Mouse (Mus musculus): ENCODE measurements at regions not wholly inside any gene's neighbourhood (a gene's known extent, or its start where the extent isn't known, plus 50 kb on each side); places are given as distances from the start of the nearest gene placed in this dataset.

DNA sequence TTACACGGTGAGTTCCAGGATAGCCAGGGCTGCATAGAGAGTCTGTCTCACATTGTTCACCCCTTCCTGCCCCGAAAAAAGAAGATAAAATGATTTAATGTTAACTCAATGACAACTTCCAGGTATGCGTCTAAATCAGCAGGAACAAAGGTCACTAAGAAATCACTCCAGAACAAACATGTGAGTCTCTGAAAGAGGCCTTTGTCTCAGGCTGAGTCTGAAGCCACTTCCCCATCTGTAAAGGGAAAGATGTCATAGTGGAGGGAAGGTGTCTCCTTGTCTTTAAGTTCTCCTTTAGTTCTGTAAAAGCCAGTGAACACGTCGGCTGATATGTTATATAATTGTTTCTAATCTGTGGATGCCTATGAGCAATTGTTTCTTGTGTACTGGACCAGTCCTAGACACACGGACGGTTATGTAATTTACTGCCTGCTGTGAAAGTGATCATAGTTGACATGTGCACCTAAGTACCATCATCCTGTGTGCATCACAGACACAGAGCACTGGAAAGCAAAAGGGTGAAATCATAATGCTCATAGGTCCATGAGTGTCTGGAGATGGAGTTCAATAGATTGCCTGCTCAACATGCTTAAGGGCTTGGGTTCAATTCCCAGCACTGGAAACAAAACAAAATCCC, 76.3 kb downstream of the Asb13 start:
- DNase-seq (ENCODE audit: low spot score in 2 of 2) = no peak

GRCm38 (mm10) chr13:3708896-3709631, 75.2 kb downstream of the Asb13 start:
- no peak for DNase-seq (ENCODE audit: low spot score in 2 of 2)
